Mouse (Mus musculus): ENCODE measurements around the gene Vmn2r111. TPM values are rescaled to one million over a fixed set of nuclear protein-coding genes. Genes with fewer than 3 reads are reported as not detected.

Gene Vmn2r111
- polyA plus RNA-seq (2014; fragmentation: Illumina TruSeq; extraction: RNeasy Lipid Tissue Mini Kit (QIAGEN cat#74804); ENCODE audit: low read depth, low replicate concordance): not detected

DNA sequence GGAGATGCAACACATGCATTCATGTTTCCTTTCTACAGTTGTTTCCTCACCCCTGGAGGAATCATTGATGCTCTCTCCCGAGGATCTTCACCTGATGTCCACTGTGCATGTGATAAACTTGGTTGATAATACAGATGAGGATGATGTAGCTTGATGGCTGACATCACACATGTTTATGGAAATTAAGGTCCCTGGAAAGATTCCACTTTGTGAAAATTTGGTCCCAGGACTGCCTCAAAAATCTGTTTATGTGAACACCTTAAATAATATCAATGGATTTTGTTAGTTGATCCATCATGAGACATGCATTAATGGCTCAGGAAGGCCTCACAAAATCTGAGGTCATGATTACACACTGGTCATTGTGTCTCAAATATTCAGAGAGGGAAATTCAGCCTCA is at the start of gene Vmn2r111:
Vmn2r111 (minus strand) TSS at position 101 of the 400 bp plus-strand sequence.

DNA sequence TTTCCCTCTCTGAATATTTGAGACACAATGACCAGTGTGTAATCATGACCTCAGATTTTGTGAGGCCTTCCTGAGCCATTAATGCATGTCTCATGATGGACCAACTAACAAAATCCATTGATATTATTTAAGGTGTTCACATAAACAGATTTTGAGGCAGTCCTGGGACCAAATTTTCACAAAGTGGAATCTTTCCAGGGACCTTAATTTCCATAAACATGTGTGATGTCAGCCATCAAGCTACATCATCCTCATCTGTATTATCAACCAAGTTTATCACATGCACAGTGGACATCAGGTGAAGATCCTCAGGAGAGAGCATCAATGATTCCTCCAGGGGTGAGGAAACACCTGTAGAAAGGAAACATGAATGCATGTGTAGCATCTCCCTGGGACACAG is 27.4 kb upstream of the Vmn2r111 start, which contains the start of gene Vmn2r112:
Vmn2r112 (plus strand) TSS at position 301 of the 400 bp plus-strand sequence.

Other genes with a start within 250 kb of the Vmn2r111 start
- 47.3 TPM for gene Zfp944, start 212.1 kb downstream of the Vmn2r111 start, polyA plus RNA-seq (2014; fragmentation: Illumina TruSeq; extraction: RNeasy Lipid Tissue Mini Kit (QIAGEN cat#74804); ENCODE audit: low read depth, low replicate concordance)
- 49.9 TPM for gene Zfp758, start 212.0 kb downstream of the Vmn2r111 start, polyA plus RNA-seq (2014; fragmentation: Illumina TruSeq; extraction: RNeasy Lipid Tissue Mini Kit (QIAGEN cat#74804); ENCODE audit: low read depth, low replicate concordance)
- 67.6 TPM for gene Zfp946, start 149.3 kb downstream of the Vmn2r111 start, polyA plus RNA-seq (2014; fragmentation: Illumina TruSeq; extraction: RNeasy Lipid Tissue Mini Kit (QIAGEN cat#74804); ENCODE audit: low read depth, low replicate concordance)
- not detected for gene Vmn2r112, start 27.5 kb upstream of the Vmn2r111 start, polyA plus RNA-seq (2014; fragmentation: Illumina TruSeq; extraction: RNeasy Lipid Tissue Mini Kit (QIAGEN cat#74804); ENCODE audit: low read depth, low replicate concordance)

Data from kidney, adult 10 weeks (tissue).